ENCODE assay signal across 9 mouse cellular contexts in genomic region chr2:25289651-25290050, GRCm38 (mm10). TPM values are rescaled to one million over a fixed set of nuclear protein-coding genes. Genes with fewer than 3 reads are reported as not detected.
DNase-seq lines count a peak whose midpoint lies in the region; ATAC-seq and TF ChIP-seq lines count a peak whose summit lies in the region.
"Had no signal": no experiment of that assay in that cellular context is flagged by ENCODE, and none has a peak within 500 bp of the region (broad histone marks: within the 10 kb centered on the region; RNA-seq: fewer than 3 reads in every experiment).

Gene Lrrc26, plus strand, starts transcription at chr2:25289915.

- no peak within 1 kb of the TSS for H3K27ac ChIP-seq in forebrain, postnatal 0 days (ENCODE audit: low read depth, low read length)
- no peak within 1 kb of the TSS for H3K27ac ChIP-seq in kidney, postnatal 0 days
- H3K27ac ChIP-seq in midbrain, embryonic 13.5 days, result no peak within 1 kb of the TSS
- H3K27ac ChIP-seq: macrophage had no signal

- ATAC-seq in forebrain, postnatal 0 days, result no peak
- no peak for ATAC-seq in kidney, postnatal 0 days (replicated peaks; ENCODE audit: low FRiP score, low read depth)
- no peak for ATAC-seq in midbrain, embryonic 13.5 days

- H3K9ac ChIP-seq in forebrain, postnatal 0 days, result peak within 1 kb of the TSS; percentile 48
- no peak within 1 kb of the TSS for H3K9ac ChIP-seq in kidney, postnatal 0 days (ENCODE audit: low read depth, low read length)
- H3K9ac ChIP-seq in midbrain, embryonic 13.5 days (replicated peaks), result peak within 1 kb of the TSS; percentile 20; the same call in 1 of the 2 replicates

- H3K9me3 ChIP-seq in forebrain, postnatal 0 days (ENCODE audit: low read length), result no peaks in the 10 kb centered on the region
- no peaks in the 10 kb centered on the region for H3K9me3 ChIP-seq in kidney, postnatal 0 days (replicated peaks; ENCODE audit: low read length)
- no peaks in the 10 kb centered on the region for H3K9me3 ChIP-seq in midbrain, embryonic 13.5 days

- DNase-seq in adrenal gland, postnatal 14 days, result peak; percentile 48
- no peak for DNase-seq in adrenal gland, adult 18-20 months (ENCODE audit: low spot score in 2 of 2)
- peak; percentile 23 for DNase-seq in 416B (ENCODE audit: low read depth)
- DNase-seq in forebrain, postnatal 0 days, result no peak
- no peak for DNase-seq in kidney, postnatal 0 days (ENCODE audit: low spot score)
- DNase-seq in thymus, postnatal 36 days, result no peak
- DNase-seq in adrenal gland, adult 2 months, result no peak

- no peak for TF ChIP-seq CTCF in forebrain, postnatal 0 days (IDR thresholded peaks at IDR 0.05; ENCODE audit: low read depth)
- no peak for TF ChIP-seq CTCF in kidney, postnatal 0 days (IDR thresholded peaks at IDR 0.05; ENCODE audit: low read depth)

- peaks cover 23% of the 10 kb centered on the region for H3K36me3 ChIP-seq in forebrain, postnatal 0 days (ENCODE audit: insufficient read depth)
- H3K36me3 ChIP-seq in kidney, postnatal 0 days (ENCODE audit: insufficient read depth, low read length), result peaks cover 15% of the 10 kb centered on the region
- H3K36me3 ChIP-seq in midbrain, embryonic 13.5 days, result peaks cover 16% of the 10 kb centered on the region

- H3K27me3 ChIP-seq in forebrain, postnatal 0 days (ENCODE audit: insufficient read depth, low read length), result peaks cover 39% of the 10 kb centered on the region
- H3K27me3 ChIP-seq in kidney, postnatal 0 days (ENCODE audit: insufficient read depth, low read length), result peaks cover 49% of the 10 kb centered on the region
- peaks cover 69% of the 10 kb centered on the region for H3K27me3 ChIP-seq in midbrain, embryonic 13.5 days

- peaks cover 8% of the 10 kb centered on the region; the same call in 1 of the 2 replicates for H3K4me1 ChIP-seq in forebrain, postnatal 0 days (ENCODE audit: insufficient read depth)
- H3K4me1 ChIP-seq in kidney, postnatal 0 days (replicated peaks; ENCODE audit: insufficient read depth, low read length), result peaks cover 12% of the 10 kb centered on the region; the same call in 1 of the 2 replicates
- H3K4me1 ChIP-seq in midbrain, embryonic 13.5 days (replicated peaks), result peaks cover 29% of the 10 kb centered on the region

- 7% methylated on average over 11 of the region's 11 CpGs for WGBS in forebrain, postnatal 0 days
- WGBS in kidney, postnatal 0 days, result 5% methylated on average over 11 of the region's 11 CpGs
- 12% methylated on average over 11 of the region's 11 CpGs for WGBS in midbrain, embryonic 13.5 days

- H3K4me3 ChIP-seq in forebrain, postnatal 0 days (ENCODE audit: low read depth, low read length), result peak within 1 kb of the TSS; percentile 28
- peak within 1 kb of the TSS; percentile 33 for H3K4me3 ChIP-seq in kidney, postnatal 0 days (replicated peaks; ENCODE audit: low read depth, low read length)
- H3K4me3 ChIP-seq in midbrain, embryonic 13.5 days (replicated peaks), result peak within 1 kb of the TSS; percentile 12

- peak within 1 kb of the TSS; percentile 60 for H3K4me2 ChIP-seq in forebrain, postnatal 0 days (ENCODE audit: low read depth)
- H3K4me2 ChIP-seq in kidney, postnatal 0 days (ENCODE audit: low read length), result peak within 1 kb of the TSS; percentile 46
- peak within 1 kb of the TSS; percentile 30 for H3K4me2 ChIP-seq in midbrain, embryonic 13.5 days (replicated peaks)

RNA-seq across cellular contexts. Expression of gene Lrrc26, which starts in this region (rescaled TPM):
- not detected in 2 replicates for total RNA-seq in adrenal gland, postnatal 14 days (2021)
- not detected for total RNA-seq in adrenal gland, adult 18-20 months (2021)
- not detected in 2 replicates for total RNA-seq in forebrain, postnatal 0 days (2014; rRNA removed)
- 0.15 TPM in 1 of 2 replicates, not detected in the other for polyA plus RNA-seq in forebrain, postnatal 0 days (2015; fragmentation: Nextera tagmentation; extraction: Ambion mirVana)
- polyA plus RNA-seq in kidney, postnatal 0 days (2015; fragmentation: Nextera tagmentation; extraction: Ambion mirVana), result 0.29 and 0.48 TPM in 2 replicates
- 0.27 TPM in 1 of 2 replicates, not detected in the other for polyA plus RNA-seq in midbrain, embryonic 13.5 days (2015; fragmentation: Nextera tagmentation; extraction: Ambion mirVana)
- not detected for total RNA-seq in adrenal gland, adult 2 months (2021)
- not detected in 2 replicates for polyA plus RNA-seq in adrenal gland, adult 2 months (2012; rRNA removed)
- polyA plus RNA-seq: macrophage had no signal

Comparison
In these comparisons a context has a peak if more than half of its experiments do, and no peak if none do; other contexts are left out.
1. Peak in DNase-seq in adrenal gland, postnatal 14 days; RNA of the gene not detected or under 1 TPM.